ENCODE assay signal across 26 mouse cellular contexts in the genomic region with DNA sequence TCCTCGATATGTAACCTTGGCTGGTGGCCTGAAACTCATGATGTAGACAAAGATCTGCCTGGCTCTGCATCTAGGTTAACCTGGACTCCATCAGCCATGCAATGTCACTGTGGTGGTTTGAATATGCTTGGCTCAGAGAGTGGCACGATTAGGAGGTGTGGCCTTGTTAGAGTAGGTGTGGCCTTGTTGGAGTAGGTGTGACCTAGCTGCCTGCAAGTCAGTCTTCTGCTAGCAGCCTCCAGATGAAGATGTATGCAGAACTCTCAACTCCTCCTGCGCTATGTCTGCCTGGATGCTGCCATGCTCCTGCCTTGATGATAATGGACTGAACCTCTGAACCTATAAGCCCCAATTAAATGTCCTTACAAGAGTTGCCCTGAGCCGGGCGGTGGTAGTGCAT. TPM values are rescaled to one million over a fixed set of nuclear protein-coding genes. Genes with fewer than 3 reads are reported as not detected.
DNase-seq lines count a peak whose midpoint lies in the region; ATAC-seq lines count a peak whose summit lies in the region.
"Had no signal": no experiment of that assay in that cellular context is flagged by ENCODE, and none has a peak within 500 bp of the region (broad histone marks: within the 10 kb centered on the region; RNA-seq: fewer than 3 reads in every experiment).

No protein-coding gene starts in this region.

- DNase-seq in CD4-positive, CD25-positive, alpha-beta regulatory T cell, adult 2 months (ENCODE audit: low read depth, low spot score): peak; percentile 29
- peak; percentile 53 for DNase-seq in CD4-positive helper T cell, adult 2 months (ENCODE audit: low read depth, low spot score)
- peak; percentile 71 for DNase-seq in R1 (ENCODE audit: low read depth, low spot score)
- no peak for DNase-seq in ovary, postnatal 10 days (ENCODE audit: low spot score)
- no peak for DNase-seq in layer of hippocampus, adult 18-20 months (ENCODE audit: low spot score in 2 of 2)
- no peak for DNase-seq in thymus, adult 18-20 months
- DNase-seq: adrenal gland, postnatal 14 days; cerebellum, adult 11 months; cerebellum, adult 9-10 months; cerebellum, postnatal 36 days; gastrocnemius, postnatal 14 days; heart, adult 11 months; heart, postnatal 36 days; kidney, postnatal 4 days; layer of hippocampus, postnatal 36 days; lung, embryonic 14.5 days; lung, postnatal 36 days; midbrain, embryonic 14.5 days; right cerebral cortex, postnatal 25 days; thymus, postnatal 14 days had no signal

- ATAC-seq in CD4-positive, CD25-positive, alpha-beta regulatory T cell, adult 4 months: no peak
- ATAC-seq: forebrain, embryonic 14.5 days; hindbrain, postnatal 0 days; intestine, postnatal 0 days had no signal

RNA-seq across cellular contexts. Expression of a gene that starts 43.0 kb away (rescaled TPM):
- polyA plus RNA-seq in CD4-positive, CD25-positive, alpha-beta regulatory T cell, adult 4 months (2017; shearing (Covaris generic)): 1 to 10 TPM; 1.8 to 3.7 TPM
- 10 to 100 TPM; 10.3 to 14.4 TPM for total RNA-seq in layer of hippocampus, adult 18-20 months (2021)
- polyA plus RNA-seq: heart, embryonic 10.5 days; limb, embryonic 10.5 days had no signal

RNA-seq across cellular contexts. Expression of a gene that starts 52.7 kb away (rescaled TPM):
- 100 to 1,000 TPM in 1 of 2 experiments, 10 to 100 TPM in 1; 89.8 to 124 TPM for polyA plus RNA-seq in CD4-positive, CD25-positive, alpha-beta regulatory T cell, adult 4 months (2017; shearing (Covaris generic))
- under 1 TPM; 0.76 to 0.94 TPM for total RNA-seq in layer of hippocampus, adult 18-20 months (2021)

RNA-seq across cellular contexts. Expression of a gene that starts 59.3 kb away (rescaled TPM):
- polyA plus RNA-seq in CD4-positive, CD25-positive, alpha-beta regulatory T cell, adult 4 months (2017; shearing (Covaris generic)): under 1 TPM; 0.34 to 0.65 TPM
- total RNA-seq in layer of hippocampus, adult 18-20 months (2021): 1 to 10 TPM; 1.6 to 2.6 TPM

Comparison
In these comparisons a context has a peak if more than half of its experiments do, and no peak if none do; other contexts are left out.
1. DNase-seq: peak in CD4-positive, CD25-positive, alpha-beta regulatory T cell, adult 2 months (single experiment), CD4-positive helper T cell, adult 2 months (single experiment) and R1 (single experiment); none in ovary, postnatal 10 days (single experiment), layer of hippocampus, adult 18-20 months (0 of 2) and thymus, adult 18-20 months (0 of 2).